Mouse (Mus musculus): ENCODE results near the gene Tmc6.
A peak's percentile ranks its signal among the peaks of the same experiment; 100 is the strongest.

The Tmc6 gene

GRCm38 (mm10) chr11:117755891-117756290 lies 26.1 kb downstream of the Tmc6 start:
- DNase-seq (ENCODE audit: low spot score) = no peak

GRCm38 (mm10) chr11:117751544-117751943 lies 30.5 kb downstream of the Tmc6 start:
- DNase-seq (ENCODE audit: low spot score) = no peak

GRCm38 (mm10) chr11:117749414-117749813 lies 32.6 kb downstream of the Tmc6 start:
- DNase-seq (ENCODE audit: low spot score) = peak; percentile 68

GRCm38 (mm10) chr11:117748628-117749027 lies 33.4 kb downstream of the Tmc6 start:
- no peak for DNase-seq (ENCODE audit: low spot score)

- DNase-seq (ENCODE audit: low spot score) = no peak
Measured at GRCm38 (mm10) chr11:117743454-117744030, 38.5 kb downstream of the Tmc6 start.

GRCm38 (mm10) chr11:117742715-117743114 lies 39.3 kb downstream of the Tmc6 start:
- no peak for DNase-seq (ENCODE audit: low spot score)

GRCm38 (mm10) chr11:117742243-117742642 lies 39.8 kb downstream of the Tmc6 start:
- DNase-seq (ENCODE audit: low spot score) = no peak

GRCm38 (mm10) chr11:117741128-117741527 lies 40.9 kb downstream of the Tmc6 start:
- DNase-seq (ENCODE audit: low spot score) = no peak

- no peak for DNase-seq (ENCODE audit: low spot score)
Measured at GRCm38 (mm10) chr11:117738123-117738522, 43.9 kb downstream of the Tmc6 start.

- no peak for DNase-seq (ENCODE audit: low spot score)
Measured at GRCm38 (mm10) chr11:117736037-117736689, 45.8 kb downstream of the Tmc6 start.

- no peak for DNase-seq (ENCODE audit: low spot score)
Measured at GRCm38 (mm10) chr11:117731470-117731869, 50.5 kb downstream of the Tmc6 start.

- DNase-seq (ENCODE audit: low spot score) = no peak
Measured at GRCm38 (mm10) chr11:117730490-117730838, 51.5 kb downstream of the Tmc6 start.

- no peak for DNase-seq (ENCODE audit: low spot score)
Measured at GRCm38 (mm10) chr11:117729798-117730489, 52.1 kb downstream of the Tmc6 start.

GRCm38 (mm10) chr11:117729341-117729740 lies 52.7 kb downstream of the Tmc6 start:
- DNase-seq (ENCODE audit: low spot score) = no peak

- DNase-seq (ENCODE audit: low spot score) = no peak
Measured at GRCm38 (mm10) chr11:117728841-117729240, 53.2 kb downstream of the Tmc6 start.

GRCm38 (mm10) chr11:117728245-117728644 lies 53.8 kb downstream of the Tmc6 start:
- no peak for DNase-seq (ENCODE audit: low spot score)

- DNase-seq (ENCODE audit: low spot score) = no peak
Measured at GRCm38 (mm10) chr11:117727031-117727430, 55.0 kb downstream of the Tmc6 start.

GRCm38 (mm10) chr11:117724604-117725301 lies 57.2 kb downstream of the Tmc6 start:
- no peak for DNase-seq (ENCODE audit: low spot score)

- no peak for DNase-seq (ENCODE audit: low spot score)
Measured at GRCm38 (mm10) chr11:117718838-117719237, 63.2 kb downstream of the Tmc6 start.
